In genomic region chr11:77372196-77372904, GRCm38 (mm10) we compare ENCODE assay signal across 7 mouse cellular contexts.
DNase-seq lines count a peak whose midpoint lies in the region; ATAC-seq and TF ChIP-seq lines count a peak whose summit lies in the region.

No protein-coding gene starts in this region.

- no peaks in the 10 kb centered on the region for H3K9me3 ChIP-seq in limb, embryonic 14.5 days (ENCODE audit: control insufficient read depth, low read length)

- H3K4me1 ChIP-seq in limb, embryonic 14.5 days (ENCODE audit: control insufficient read depth, insufficient read depth, low read length) = peaks cover 6% of the 10 kb centered on the region; the same call in 1 of the 2 replicates

- WGBS in limb, embryonic 14.5 days = 23% methylated on average over 8 of the region's 8 CpGs

- DNase-seq in T-cell, adult 2 months (ENCODE audit: low spot score) = peak; percentile 75
- peak; percentile 50 for DNase-seq in gastrocnemius, postnatal 25 days
- DNase-seq in limb, embryonic 14.5 days (ENCODE audit: low spot score) = peak; percentile 25
- DNase-seq in naive thymus-derived CD4-positive, alpha-beta T cell, adult 2 months (ENCODE audit: low read depth) = peak; percentile 67
- DNase-seq in cerebellum, adult 11 months = no peak
- no peak for DNase-seq in Muller cell, postnatal 12 days (ENCODE audit: inconsistent ontology term)

- no peaks in the 10 kb centered on the region for H3K36me3 ChIP-seq in limb, embryonic 14.5 days (ENCODE audit: control insufficient read depth, insufficient read depth, low read length)

- H3K4me2 ChIP-seq in limb, embryonic 14.5 days (replicated peaks; ENCODE audit: low read depth, low read length, severe bottlenecking) = no peak overlapping the region

- no peak overlapping the region for H3K4me3 ChIP-seq in limb, embryonic 14.5 days (replicated peaks; ENCODE audit: low read length)

- peak; percentile 42 for ATAC-seq in CD4-positive, CD25-positive, alpha-beta regulatory T cell, adult 4 months
- ATAC-seq in limb, embryonic 14.5 days (ENCODE audit: low FRiP score, low read depth) = no peak

- no peak overlapping the region for H3K27ac ChIP-seq in limb, embryonic 14.5 days (replicated peaks; ENCODE audit: low read depth, low read length)

- H3K9ac ChIP-seq in limb, embryonic 14.5 days (ENCODE audit: low read depth, low read length, severe bottlenecking) = no peak overlapping the region

- TF ChIP-seq POLR2A in limb, embryonic 14.5 days (IDR thresholded peaks at IDR 0.05; ENCODE audit: borderline replicate concordance, extremely low read depth, insufficient read depth, insufficient read length) = no peak

- H3K27me3 ChIP-seq in limb, embryonic 14.5 days (ENCODE audit: control insufficient read depth, insufficient read depth, low read length) = no peaks in the 10 kb centered on the region

Comparison
In these comparisons a context has a peak if more than half of its experiments do, and no peak if none do; other contexts are left out.
1. DNase-seq: peak in T-cell, adult 2 months (single experiment), gastrocnemius, postnatal 25 days (single experiment), limb, embryonic 14.5 days (single experiment) and naive thymus-derived CD4-positive, alpha-beta T cell, adult 2 months (single experiment); none in cerebellum, adult 11 months (single experiment) and Muller cell, postnatal 12 days (single experiment).